Mouse (Mus musculus): ENCODE measurements around the gene Vrk3. TPM values are rescaled to one million over a fixed set of nuclear protein-coding genes. Genes with fewer than 3 reads are reported as not detected.

Gene Vrk3
- total RNA-seq (2021), result 10 to 100 TPM; 23.3 to 26.7 TPM
- polyA plus RNA-seq (2012; rRNA removed), result 36.3 and 41.3 TPM in 2 replicates
- long read RNA-seq, transcript Vrk3-201 (15 exons, 1,969 nt), result major isoform, 17 of 22 reads
- long read RNA-seq, partial matches to known transcripts, result 3 of 22 reads
- long read RNA-seq, other reads (novel, unspliced or antisense), result 2 of 22 reads

DNA sequence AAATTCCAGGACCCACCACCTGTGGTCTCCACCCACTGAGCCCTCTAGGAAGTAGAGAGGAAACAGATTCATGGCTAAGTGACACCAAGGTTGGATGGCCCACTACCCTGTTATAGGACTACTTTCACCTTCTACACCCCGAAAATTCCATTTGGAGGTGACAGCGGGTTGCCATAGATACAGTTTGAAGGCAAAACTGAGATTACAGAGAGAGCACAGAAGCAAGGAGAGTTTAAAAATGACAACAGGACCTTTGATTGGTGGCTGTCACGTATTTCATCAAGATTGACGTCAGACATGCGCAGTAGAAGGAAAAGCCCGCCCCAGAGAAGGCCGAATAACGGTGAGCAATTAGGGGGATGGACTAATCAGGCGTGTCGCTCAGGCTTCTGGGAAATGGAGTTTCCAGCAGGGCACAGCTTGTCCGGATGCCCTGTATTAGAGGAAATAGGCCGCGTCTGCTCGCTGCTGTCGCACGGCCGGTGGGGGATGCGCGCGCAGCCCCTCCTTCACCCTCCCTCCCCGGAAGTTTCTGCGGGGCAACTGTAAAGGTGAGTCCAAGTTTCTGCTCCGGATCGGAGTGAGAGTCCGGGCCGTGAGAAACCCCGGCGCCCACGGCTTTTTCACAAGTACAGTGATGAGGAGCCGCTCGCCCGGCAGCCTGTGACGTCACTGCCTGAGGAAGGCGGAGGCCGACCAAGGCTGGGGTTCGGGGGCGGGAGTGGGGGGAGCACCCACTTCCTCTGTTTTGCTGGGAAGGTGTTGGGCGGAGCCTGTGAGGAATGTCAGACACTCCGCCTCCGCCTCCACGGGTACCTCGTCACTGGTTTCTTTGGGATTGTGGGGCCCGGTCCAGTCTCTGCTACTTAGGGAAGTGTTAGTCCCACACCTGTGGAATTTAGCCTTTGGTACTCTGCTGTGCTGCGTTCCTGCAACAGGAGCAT is at the start of gene Vrk3:
Vrk3 (plus strand) TSS at position 313 of the 944 bp plus-strand sequence.
- Histone ChIP-seq H3K79me2 (replicated peaks; ENCODE audit: control insufficient read depth, insufficient read depth, low read length) (no peaks in the 10 kb centered on the region), H3K27ac (peak within 1 kb of the TSS; percentile 96), H3K36me3 (ENCODE audit: control insufficient read depth, insufficient read depth, low read length) (no peaks in the 10 kb centered on the region), H3K27me3 (ENCODE audit: control insufficient read depth, insufficient read depth, low read length) (no peaks in the 10 kb centered on the region), H3K4me1 (ENCODE audit: control insufficient read depth, insufficient read depth, low read length) (0 out of 2 replicates have a peak, but pooled peaks cover 2% of the 10 kb centered on the region), H3K4me3 (peak within 1 kb of the TSS; percentile 63), H3K9ac (ENCODE audit: low read depth, low read length) (peak within 1 kb of the TSS; percentile 83)
- intact Hi-C loops (cut with DNase I), result loop anchor here (2.0 to 10.0 kb wide), 5 partner anchors 66 to 1066 kb away; partner anchors contain the start of genes Cyth2, Nr1h2, Rpl18 and Sphk2
- TF ChIP-seq EP300 (IDR thresholded peaks at IDR 0.05; ENCODE audit: insufficient read depth, low read depth, low read length) (peak; percentile 71; the same call in 1 of the 2 replicates), CTCF (IDR thresholded peaks at IDR 0.05) (no peak), POLR2A (IDR thresholded peaks at IDR 0.05; ENCODE audit: insufficient read depth, low read depth, low read length) (peak; percentile 68)
- DNase-seq, result peak; percentile 91 to 97
- WGBS, result under 1% methylated on average over 44 of the region's 44 CpGs

GRCm38 (mm10) chr7:44701921-44702320 is 46.3 kb upstream of the Vrk3 start:
- H3K27me3 ChIP-seq (ENCODE audit: control insufficient read depth, insufficient read depth, low read length), result no peaks in the 10 kb centered on the region
- H3K4me3 ChIP-seq, result no peak overlapping the region
- H3K79me2 ChIP-seq (replicated peaks; ENCODE audit: control insufficient read depth, insufficient read depth, low read length), result no peaks in the 10 kb centered on the region
- DNase-seq, result peak in 1 of 2 experiments; percentile 30
- no peak overlapping the region for H3K9ac ChIP-seq (ENCODE audit: low read depth, low read length)
- 4% methylated on average over 6 of the region's 6 CpGs for WGBS
- TF ChIP-seq EP300 (IDR thresholded peaks at IDR 0.05; ENCODE audit: insufficient read depth, low read depth, low read length), result no peak
- peak; percentile 69 for TF ChIP-seq CTCF (IDR thresholded peaks at IDR 0.05)
- H3K36me3 ChIP-seq (ENCODE audit: control insufficient read depth, insufficient read depth, low read length), result no peaks in the 10 kb centered on the region
- H3K4me1 ChIP-seq (ENCODE audit: control insufficient read depth, insufficient read depth, low read length), result no peaks in the 10 kb centered on the region
- no peak overlapping the region for H3K27ac ChIP-seq
- intact Hi-C loops (cut with DNase I), result loop anchor here (5.0 kb wide), 2 partner anchors 35 to 55 kb away; no protein-coding TSS in a partner anchor

DNA sequence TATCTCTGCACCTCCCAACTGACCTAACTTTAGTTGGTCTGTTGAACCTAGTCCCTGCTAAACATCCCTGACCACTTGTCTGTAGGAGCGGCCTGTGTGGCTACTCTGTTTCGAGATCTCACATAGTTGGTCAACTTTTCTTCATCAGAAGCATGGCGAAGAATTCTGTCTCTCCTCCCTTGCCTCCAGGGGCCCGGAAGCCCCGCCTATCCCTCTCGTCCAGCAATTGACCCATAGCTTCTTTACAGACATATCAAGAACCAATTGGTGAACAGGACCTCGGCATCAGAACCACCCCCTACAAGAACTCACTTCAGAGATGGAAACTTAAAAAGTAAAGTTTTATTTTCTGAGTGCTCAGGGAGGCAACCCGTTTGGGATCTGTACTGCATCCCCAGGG is 45.2 kb upstream of the Vrk3 start:
- intact Hi-C loops (cut with DNase I), result loop anchor here (5.0 kb wide), 2 partner anchors 36 to 56 kb away; no protein-coding TSS in a partner anchor
- DNase-seq, result no peak
- Histone ChIP-seq H3K27me3 (ENCODE audit: control insufficient read depth, insufficient read depth, low read length) (no peaks in the 10 kb centered on the region), H3K4me1 (ENCODE audit: control insufficient read depth, insufficient read depth, low read length) (no peaks in the 10 kb centered on the region), H3K36me3 (ENCODE audit: control insufficient read depth, insufficient read depth, low read length) (no peaks in the 10 kb centered on the region), H3K79me2 (replicated peaks; ENCODE audit: control insufficient read depth, insufficient read depth, low read length) (no peaks in the 10 kb centered on the region), H3K4me3 (no peak overlapping the region), H3K9ac (ENCODE audit: low read depth, low read length) (no peak overlapping the region), H3K27ac (no peak overlapping the region)
- no peak for TF ChIP-seq EP300 (IDR thresholded peaks at IDR 0.05; ENCODE audit: insufficient read depth, low read depth, low read length)
- TF ChIP-seq CTCF (IDR thresholded peaks at IDR 0.05), result no peak
- TF ChIP-seq POLR2A (IDR thresholded peaks at IDR 0.05; ENCODE audit: insufficient read depth, low read depth, low read length), result no peak
- 65% methylated on average over 8 of the region's 8 CpGs for WGBS

DNA sequence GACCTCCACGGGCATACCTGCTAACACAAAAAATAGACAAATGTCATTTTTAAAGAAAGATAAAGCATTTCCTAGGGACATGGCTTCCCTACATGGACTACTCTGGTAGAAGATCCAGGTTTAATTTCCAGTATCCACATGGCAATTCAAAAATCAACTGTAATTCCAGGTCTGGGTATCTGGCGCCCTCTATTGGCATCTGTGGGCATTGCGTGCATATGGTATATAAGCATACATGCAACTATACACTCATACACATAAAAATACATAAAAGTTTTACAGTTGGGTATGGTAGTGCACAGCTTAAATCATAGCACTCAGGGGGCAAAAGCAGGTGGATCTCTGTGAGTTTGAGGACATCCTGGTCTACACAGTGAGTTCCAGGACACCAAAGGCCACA is 43.9 kb upstream of the Vrk3 start:
- no peaks in the 10 kb centered on the region for H3K79me2 ChIP-seq (replicated peaks; ENCODE audit: control insufficient read depth, insufficient read depth, low read length)
- peak in 1 of 2 experiments; percentile 53 for DNase-seq
- no peak overlapping the region for H3K4me3 ChIP-seq
- 55% methylated on average over 3 of the region's 3 CpGs for WGBS
- no peaks in the 10 kb centered on the region for H3K36me3 ChIP-seq (ENCODE audit: control insufficient read depth, insufficient read depth, low read length)
- no peak overlapping the region for H3K27ac ChIP-seq
- peak; percentile 82 for TF ChIP-seq CTCF (IDR thresholded peaks at IDR 0.05)
- TF ChIP-seq EP300 (IDR thresholded peaks at IDR 0.05; ENCODE audit: insufficient read depth, low read depth, low read length), result no peak
- TF ChIP-seq POLR2A (IDR thresholded peaks at IDR 0.05; ENCODE audit: insufficient read depth, low read depth, low read length), result no peak
- no peaks in the 10 kb centered on the region for H3K27me3 ChIP-seq (ENCODE audit: control insufficient read depth, insufficient read depth, low read length)
- H3K9ac ChIP-seq (ENCODE audit: low read depth, low read length), result no peak overlapping the region
- intact Hi-C loops (cut with DNase I), result loop anchor here (5.0 kb wide), 2 partner anchors 37 to 57 kb away; no protein-coding TSS in a partner anchor
- no peaks in the 10 kb centered on the region for H3K4me1 ChIP-seq (ENCODE audit: control insufficient read depth, insufficient read depth, low read length)

- TF ChIP-seq EP300 (IDR thresholded peaks at IDR 0.05; ENCODE audit: insufficient read depth, low read depth, low read length), result no peak
- TF ChIP-seq CTCF (IDR thresholded peaks at IDR 0.05), result no peak
- no peak for DNase-seq
- no peaks in the 10 kb centered on the region for H3K79me2 ChIP-seq (replicated peaks; ENCODE audit: control insufficient read depth, insufficient read depth, low read length)
- no peaks in the 10 kb centered on the region for H3K36me3 ChIP-seq (ENCODE audit: control insufficient read depth, insufficient read depth, low read length)
- no peak overlapping the region for H3K9ac ChIP-seq (ENCODE audit: low read depth, low read length)
- H3K27me3 ChIP-seq (ENCODE audit: control insufficient read depth, insufficient read depth, low read length), result no peaks in the 10 kb centered on the region
- WGBS, result 81% methylated on average over 4 of the region's 4 CpGs
- no peak overlapping the region for H3K27ac ChIP-seq
- no peak overlapping the region for H3K4me3 ChIP-seq
- intact Hi-C loops (cut with DNase I), result no loop called here
- H3K4me1 ChIP-seq (ENCODE audit: control insufficient read depth, insufficient read depth, low read length), result no peaks in the 10 kb centered on the region
Observed at GRCm38 (mm10) chr7:44705086-44705485, 43.1 kb upstream of the Vrk3 start.

GRCm38 (mm10) chr7:44706322-44706721 is 41.9 kb upstream of the Vrk3 start:
- no peaks in the 10 kb centered on the region for H3K36me3 ChIP-seq (ENCODE audit: control insufficient read depth, insufficient read depth, low read length)
- no peak overlapping the region for H3K27ac ChIP-seq
- no peaks in the 10 kb centered on the region for H3K4me1 ChIP-seq (ENCODE audit: control insufficient read depth, insufficient read depth, low read length)
- no peak for DNase-seq
- intact Hi-C loops (cut with DNase I), result no loop called here
- no peaks in the 10 kb centered on the region for H3K79me2 ChIP-seq (replicated peaks; ENCODE audit: control insufficient read depth, insufficient read depth, low read length)
- no peak for TF ChIP-seq EP300 (IDR thresholded peaks at IDR 0.05; ENCODE audit: insufficient read depth, low read depth, low read length)
- no peak for TF ChIP-seq CTCF (IDR thresholded peaks at IDR 0.05)
- no peak for TF ChIP-seq POLR2A (IDR thresholded peaks at IDR 0.05; ENCODE audit: insufficient read depth, low read depth, low read length)
- H3K9ac ChIP-seq (ENCODE audit: low read depth, low read length), result no peak overlapping the region
- H3K27me3 ChIP-seq (ENCODE audit: control insufficient read depth, insufficient read depth, low read length), result no peaks in the 10 kb centered on the region
- no peak overlapping the region for H3K4me3 ChIP-seq
